Mouse (Mus musculus): Measurements from ENCODE around the gene Cyp4b1.

GRCm38 (mm10) chr4:115575776-115576175, 71.7 kb downstream of the Cyp4b1 start:
- no peak for TF ChIP-seq USF1 (IDR thresholded peaks at IDR 0.05; ENCODE audit: low read depth)
- TF ChIP-seq CTCF (IDR thresholded peaks at IDR 0.05; ENCODE audit: control insufficient read depth, insufficient read depth, insufficient read length) = no peak
- no peak for TF ChIP-seq MYOD1 (IDR thresholded peaks at IDR 0.05; ENCODE audit: control insufficient read depth, insufficient read length, low read depth)
- no peak for TF ChIP-seq FOSL1 (IDR thresholded peaks at IDR 0.05; ENCODE audit: insufficient read depth, low read length, poor library complexity, severe bottlenecking)
- TF ChIP-seq MAX (IDR thresholded peaks at IDR 0.05) = no peak
- no peak for TF ChIP-seq CEBPB (IDR thresholded peaks at IDR 0.05; ENCODE audit: low read depth)
- no peak for TF ChIP-seq MYOG (IDR thresholded peaks at IDR 0.05; ENCODE audit: control insufficient read depth, extremely low read depth, insufficient read length)
